ENCODE assay signal across 10 mouse cellular contexts in genomic region chr2:145784246-145784935, GRCm38 (mm10).
DNase-seq lines count a peak whose midpoint lies in the region; ATAC-seq and TF ChIP-seq lines count a peak whose summit lies in the region.
"Had no signal": no experiment of that assay in that cellular context is flagged by ENCODE, and none has a peak within 500 bp of the region (broad histone marks: within the 10 kb centered on the region; RNA-seq: fewer than 3 reads in every experiment).

No protein-coding gene starts in this region.

- H3K4me1 ChIP-seq in heart, embryonic 13.5 days, result peaks cover 54% of the 10 kb centered on the region
- peaks cover 6% of the 10 kb centered on the region for H3K4me1 ChIP-seq in stomach, postnatal 0 days (replicated peaks; ENCODE audit: control insufficient read depth, insufficient read depth)

- H3K9me3 ChIP-seq in heart, embryonic 13.5 days, result no peaks in the 10 kb centered on the region
- no peaks in the 10 kb centered on the region for H3K9me3 ChIP-seq in stomach, postnatal 0 days (ENCODE audit: control insufficient read depth, low read length)

- ATAC-seq in heart, embryonic 13.5 days (ENCODE audit: extremely low read depth, insufficient number of reproducible peaks, low FRiP score, low TSS enrichment), result no peak
- ATAC-seq in stomach, postnatal 0 days (ENCODE audit: low FRiP score, low TSS enrichment), result no peak

- TF ChIP-seq EP300 in stomach, postnatal 0 days (optimal IDR thresholded peaks at IDR 0.05), result no peak

- no peaks in the 10 kb centered on the region for H3K27me3 ChIP-seq in heart, embryonic 13.5 days (replicated peaks)
- no peaks in the 10 kb centered on the region for H3K27me3 ChIP-seq in stomach, postnatal 0 days (ENCODE audit: control insufficient read depth, insufficient read depth, low read length)
- H3K27me3 ChIP-seq: CH12.LX had no signal

- WGBS in heart, embryonic 13.5 days, result 54% methylated on average over 13 of the region's 13 CpGs
- 26% methylated on average over 13 of the region's 13 CpGs for WGBS in stomach, postnatal 0 days

- peak overlapping the region; percentile 91 for H3K27ac ChIP-seq in heart, embryonic 13.5 days (replicated peaks)
- peak overlapping the region; percentile 82 for H3K27ac ChIP-seq in stomach, postnatal 0 days (replicated peaks)

- H3K4me3 ChIP-seq in heart, embryonic 13.5 days, result no peak overlapping the region
- no peak overlapping the region for H3K4me3 ChIP-seq in stomach, postnatal 0 days (ENCODE audit: low read depth, low read length)

- peak overlapping the region; percentile 24; the same call in 1 of the 2 replicates for H3K9ac ChIP-seq in heart, embryonic 13.5 days
- H3K9ac ChIP-seq in stomach, postnatal 0 days (ENCODE audit: low read length), result no peak overlapping the region

- no peak for DNase-seq in heart, adult 8-10 months (ENCODE audit: low spot score)
- peak; percentile 16 for DNase-seq in right cerebral cortex, adult 18-20 months
- no peak for DNase-seq in right cerebral cortex, adult 2 months (ENCODE audit: low spot score in 2 of 2)
- DNase-seq in kidney, postnatal 25 days, result peak; percentile 58 to 69
- peak; percentile 24 for DNase-seq in stomach, postnatal 0 days (ENCODE audit: low spot score)
- DNase-seq in thymus, postnatal 10 days (ENCODE audit: low spot score in 2 of 2), result no peak
- DNase-seq in cerebellum, adult 11-12 months, result no peak
- DNase-seq: spleen, adult 18-20 months had no signal

- TF ChIP-seq CTCF in stomach, postnatal 0 days (IDR thresholded peaks at IDR 0.05; ENCODE audit: low read depth), result no peak

- peak overlapping the region; percentile 77; the same call in 1 of the 2 replicates for H3K4me2 ChIP-seq in heart, embryonic 13.5 days
- no peak overlapping the region for H3K4me2 ChIP-seq in stomach, postnatal 0 days (replicated peaks; ENCODE audit: low read depth)

- H3K36me3 ChIP-seq in heart, embryonic 13.5 days, result peaks cover 4% of the 10 kb centered on the region; the same call in 1 of the 2 replicates
- no peaks in the 10 kb centered on the region for H3K36me3 ChIP-seq in stomach, postnatal 0 days (ENCODE audit: control insufficient read depth, insufficient read depth, low read length)

Comparison
In these comparisons a context has a peak if more than half of its experiments do, and no peak if none do; other contexts are left out.
1. DNase-seq: peak in right cerebral cortex, adult 18-20 months (single experiment), kidney, postnatal 25 days (2 of 2) and stomach, postnatal 0 days (single experiment); none in heart, adult 8-10 months (single experiment), right cerebral cortex, adult 2 months (0 of 2), thymus, postnatal 10 days (0 of 2) and cerebellum, adult 11-12 months (single experiment).